Mouse (Mus musculus) brain, embryonic 14.5 days (tissue): ENCODE measurements at regions not wholly inside any gene's neighbourhood (a gene's known extent, or its start where the extent isn't known, plus 50 kb on each side); places are given as distances from the start of the nearest gene placed in this dataset.

Source experiments
- CTCF ChIP-seq: fragments of 200-500 bp; IDR thresholded peaks from 2 replicates; pipeline ENCODE4 v1.5.1; 2012; ENCODE audit warnings: inconsistent platforms, mild to moderate bottlenecking, moderate library complexity, borderline replicate concordance; ENCODE audit not compliant: insufficient read depth, insufficient read length; ENCODE audit errors: extremely low read depth
- POLR2A ChIP-seq: fragments of 200-500 bp; IDR thresholded peaks from 2 replicates; pipeline ENCODE4 v1.6.1; 2012; ENCODE audit warnings: mild to moderate bottlenecking, inconsistent platforms, borderline replicate concordance; ENCODE audit not compliant: poor library complexity, insufficient read depth, insufficient read length, severe bottlenecking; ENCODE audit errors: extremely low read depth

DNA sequence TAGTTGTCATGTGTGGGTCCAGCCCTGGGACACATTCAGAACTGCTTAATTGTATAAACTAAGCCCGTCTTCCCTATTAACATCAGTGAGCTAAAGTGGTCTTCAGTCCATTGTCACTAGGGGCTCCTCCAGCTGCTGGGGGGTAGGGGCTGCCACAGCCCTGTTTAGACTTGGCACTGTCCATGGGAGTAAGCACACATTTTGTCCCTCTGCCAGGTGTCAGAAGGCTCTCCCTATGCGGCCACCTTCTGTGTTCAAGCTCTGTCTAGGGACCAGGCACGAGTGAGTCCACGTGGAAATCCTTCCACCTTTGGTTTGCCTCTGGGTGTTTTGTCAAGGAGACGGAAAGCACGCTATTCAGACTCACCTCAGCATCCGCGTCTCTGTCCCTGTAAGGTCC, 54.3 kb upstream of the Gm11733 start:
- no peak for TF ChIP-seq CTCF
- no peak for TF ChIP-seq POLR2A
